Mouse (Mus musculus): ENCODE results near the gene Klrb1a.
A peak's percentile ranks its signal among the peaks of the same experiment; 100 is the strongest.

The Klrb1a gene

GRCm38 (mm10) chr6:128599555-128599954 lies 23.8 kb downstream of the Klrb1a start:
- no peak for DNase-seq

- no peak for DNase-seq
Observed at GRCm38 (mm10) chr6:128598256-128599047, 24.9 kb downstream of the Klrb1a start.

- peak; percentile 22 for DNase-seq
Observed at GRCm38 (mm10) chr6:128597121-128597522, 26.2 kb downstream of the Klrb1a start.

GRCm38 (mm10) chr6:128594651-128595050 lies 28.7 kb downstream of the Klrb1a start:
- DNase-seq: no peak

- DNase-seq: no peak
Observed at GRCm38 (mm10) chr6:128589426-128589825, 33.9 kb downstream of the Klrb1a start.

GRCm38 (mm10) chr6:128587619-128588018 lies 35.7 kb downstream of the Klrb1a start:
- DNase-seq: no peak

- DNase-seq: no peak
Observed at GRCm38 (mm10) chr6:128585642-128586245, 37.6 kb downstream of the Klrb1a start.

- DNase-seq: no peak
Observed at GRCm38 (mm10) chr6:128584070-128584660, 39.2 kb downstream of the Klrb1a start.

- DNase-seq: no peak
Observed at GRCm38 (mm10) chr6:128581508-128581907, 41.8 kb downstream of the Klrb1a start, which contains the start of gene A2ml1. Gene A2ml1 (minus strand): TSS chr6:128581608.

GRCm38 (mm10) chr6:128577301-128577700 lies 46.0 kb downstream of the Klrb1a start:
- DNase-seq: no peak

GRCm38 (mm10) chr6:128566589-128566988 lies 56.7 kb downstream of the Klrb1a start:
- DNase-seq: no peak
